Mouse (Mus musculus) kidney, postnatal 4 days (tissue): ENCODE data around the gene Mbnl1.

ENCODE experiments used
- DNase-seq, 2 experiments: peaks; one replicate each; pipeline ENCODE4 v3.0.0; 2021; ENCODE audit warnings: mixed read lengths in 2 of 2

The Mbnl1 gene

DNA sequence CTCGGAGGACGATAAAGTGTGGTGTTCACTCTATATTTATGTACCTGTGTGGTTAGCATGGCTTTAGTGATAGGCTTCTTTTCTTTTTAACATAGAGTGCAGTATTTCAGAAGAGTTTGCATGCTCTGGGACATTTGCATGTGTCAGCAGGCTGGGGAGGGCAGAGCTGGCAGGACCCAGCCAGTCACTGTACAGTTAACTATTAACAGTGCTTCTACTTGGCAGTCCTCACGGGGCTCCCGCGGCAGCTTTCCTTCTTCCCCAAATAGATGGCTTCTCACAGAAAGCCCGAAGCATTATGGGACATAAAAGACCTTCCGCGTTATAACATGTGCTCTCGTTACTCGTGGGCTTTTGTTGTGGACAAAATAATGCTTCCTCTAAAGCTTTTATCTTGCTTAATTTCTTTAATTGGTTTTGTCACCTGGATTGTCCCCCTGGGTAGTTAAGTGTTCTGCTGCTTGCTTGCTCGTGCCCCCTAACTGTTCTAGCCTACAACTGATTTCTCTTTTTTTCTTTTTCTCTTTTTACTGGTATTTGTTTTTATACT, 142.5 kb downstream of the Mbnl1 start:
- peak in 1 of 2 experiments; percentile 32 for DNase-seq

DNA sequence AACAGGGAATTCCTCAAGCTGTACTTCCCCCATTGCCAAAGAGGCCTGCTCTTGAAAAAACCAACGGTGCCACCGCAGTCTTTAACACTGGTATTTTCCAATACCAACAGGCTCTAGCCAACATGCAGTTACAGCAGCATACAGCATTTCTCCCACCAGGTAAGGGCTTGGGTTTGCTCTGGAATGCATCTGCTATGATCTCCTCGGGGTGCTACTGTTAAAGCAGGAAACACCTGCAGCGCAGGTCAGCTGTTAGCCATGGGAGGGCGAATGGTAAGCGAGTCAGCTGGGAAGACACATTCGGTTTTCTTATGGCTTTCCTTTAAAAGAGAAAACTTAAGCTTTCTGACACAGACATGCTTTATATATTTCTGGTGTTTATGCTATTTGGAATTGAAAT, 143.0 kb downstream of the Mbnl1 start:
- DNase-seq = no peak

DNA sequence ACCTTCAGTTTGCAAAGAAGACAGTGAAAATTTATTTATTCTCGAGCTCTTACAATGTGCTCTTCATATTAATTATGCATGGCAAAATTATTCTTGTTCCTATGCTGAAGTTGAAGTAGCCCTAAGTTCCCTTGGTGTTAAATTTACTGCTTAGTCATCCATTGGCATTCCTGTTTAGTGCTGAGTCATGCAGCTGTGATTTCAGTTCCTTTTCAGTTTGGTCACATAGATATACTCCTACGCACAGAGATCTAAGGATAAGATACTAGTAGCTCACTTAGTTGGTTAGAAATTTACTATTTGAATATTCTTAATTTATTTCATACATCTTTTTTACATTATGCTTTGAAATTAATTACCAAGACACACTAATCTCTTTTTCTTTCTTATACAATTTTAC, 143.5 kb downstream of the Mbnl1 start:
- no peak for DNase-seq

DNA sequence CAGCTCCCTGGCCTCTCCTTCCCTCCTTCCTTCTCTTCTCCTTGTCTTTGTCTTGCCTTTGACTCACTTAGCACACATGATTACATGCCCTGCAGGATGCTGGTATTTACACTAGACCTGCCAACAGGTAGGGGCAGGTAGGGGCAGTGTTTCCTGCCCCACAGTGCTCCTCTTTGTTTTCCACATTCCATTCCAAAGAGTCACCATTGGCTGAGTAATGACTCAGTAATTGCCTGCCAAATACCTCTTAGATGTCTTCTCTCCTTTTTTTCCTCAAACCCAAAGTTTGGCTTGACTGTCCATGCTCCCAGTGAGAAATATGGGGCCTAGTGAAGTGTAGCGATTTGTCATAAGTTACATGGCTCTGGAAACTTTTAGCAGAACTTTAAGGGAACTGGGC, 145.0 kb downstream of the Mbnl1 start:
- no peak for DNase-seq

DNA sequence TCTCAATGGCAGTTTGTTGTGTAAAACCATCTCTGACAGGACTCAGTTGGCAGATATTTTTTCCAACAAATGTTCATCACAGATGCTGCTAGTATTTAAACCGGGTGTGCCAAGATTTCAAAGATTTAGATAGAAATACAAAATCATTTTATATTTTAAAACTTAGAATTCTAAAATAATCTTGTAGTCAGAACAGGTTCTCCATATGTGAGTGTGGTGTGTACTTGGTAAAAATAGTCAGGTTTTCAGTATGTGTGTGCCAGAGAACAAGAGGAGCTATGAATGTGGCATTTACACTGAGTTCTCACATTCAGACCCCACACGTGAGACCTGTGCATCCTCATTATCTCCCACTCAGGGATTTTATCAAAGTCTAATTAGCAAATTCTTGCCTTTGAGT, 147.6 kb downstream of the Mbnl1 start:
- no peak for DNase-seq

DNA sequence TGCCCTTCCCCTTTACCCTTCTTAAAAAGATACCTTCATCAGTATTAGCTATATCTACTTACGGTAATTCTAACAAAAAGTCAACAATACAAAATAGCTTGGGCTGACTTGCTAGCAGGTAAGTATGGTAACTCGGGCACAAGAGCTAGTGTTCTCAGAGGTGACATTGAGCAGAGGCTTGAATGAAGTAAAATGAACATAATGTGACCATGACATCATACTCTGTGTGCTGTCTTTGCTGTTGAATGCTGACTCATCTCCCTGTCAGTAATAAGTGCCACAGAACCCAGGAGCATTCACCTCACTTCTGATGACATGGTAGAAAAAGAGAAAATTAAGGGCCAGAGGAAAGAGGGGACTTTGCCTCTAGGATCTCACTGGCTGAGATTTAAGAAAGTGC, 158.6 kb downstream of the Mbnl1 start:
- DNase-seq = no peak

DNA sequence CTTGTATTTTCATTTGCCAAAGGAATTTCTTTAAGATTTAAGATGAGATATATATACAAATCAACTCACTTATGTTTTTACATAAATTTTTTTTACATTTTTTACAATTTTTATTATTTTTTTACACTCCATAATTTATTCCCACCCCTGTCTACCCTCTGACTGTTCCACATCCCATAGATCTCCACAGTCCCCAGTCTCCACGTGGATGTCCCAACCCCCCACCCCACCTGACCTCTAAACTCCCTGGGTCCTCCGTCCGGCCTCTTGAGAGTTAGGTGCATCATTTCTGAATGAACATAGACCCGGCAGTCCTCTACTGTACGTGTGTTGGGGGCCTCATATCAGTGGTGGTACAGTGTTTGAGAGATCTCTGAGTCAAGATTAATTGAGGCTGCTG, 159.1 kb downstream of the Mbnl1 start:
- no peak for DNase-seq

DNA sequence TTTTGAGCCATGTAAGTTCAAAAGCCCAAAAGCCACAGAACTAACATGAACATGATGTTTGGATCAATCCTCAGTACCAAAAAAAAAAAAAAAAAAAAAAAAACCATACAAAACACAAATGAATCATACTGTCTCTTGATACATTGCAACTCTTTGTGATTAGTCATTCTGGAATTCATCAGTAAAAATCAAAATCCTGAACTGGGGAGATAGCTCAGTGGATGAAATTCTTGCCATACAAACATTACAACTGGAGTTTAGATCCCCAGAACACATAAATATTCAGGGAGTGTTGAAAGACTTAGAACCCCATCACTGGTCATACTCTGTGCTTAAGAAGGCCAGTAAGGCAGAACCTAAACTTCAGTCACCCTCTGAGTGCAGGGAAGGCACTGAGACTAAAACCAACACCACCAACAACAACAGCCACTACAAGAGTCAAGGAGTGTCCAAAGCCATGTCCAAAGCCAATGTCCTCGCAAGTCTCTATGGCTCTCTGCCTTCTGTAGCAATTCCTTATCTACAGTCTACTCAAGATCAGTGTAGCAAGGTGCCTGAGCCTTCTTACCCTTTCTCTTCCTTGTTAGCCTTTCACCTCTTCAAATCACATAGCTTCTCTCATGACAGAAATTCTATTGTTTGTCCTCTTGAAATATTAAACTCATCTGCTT, 160.3 kb downstream of the Mbnl1 start:
- DNase-seq = no peak

DNA sequence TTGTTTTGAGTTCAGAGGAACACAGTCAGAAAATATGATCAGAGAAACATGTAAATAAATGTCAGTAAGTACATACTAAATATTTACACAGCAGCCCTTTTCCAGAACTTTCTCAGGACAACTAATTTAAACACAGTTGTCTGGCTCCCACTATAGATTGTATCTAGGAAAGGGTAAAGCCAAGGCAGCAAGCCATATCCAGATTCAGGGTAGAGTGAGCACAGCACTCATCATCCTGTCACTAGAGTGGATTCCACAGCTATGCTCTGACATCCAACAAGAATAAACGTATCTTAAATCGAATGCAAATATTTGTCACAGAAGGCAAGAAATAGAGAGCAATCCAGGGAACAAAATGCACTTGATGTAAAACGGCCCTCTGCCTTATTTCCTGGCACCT, 165.9 kb downstream of the Mbnl1 start:
- no peak for DNase-seq

DNA sequence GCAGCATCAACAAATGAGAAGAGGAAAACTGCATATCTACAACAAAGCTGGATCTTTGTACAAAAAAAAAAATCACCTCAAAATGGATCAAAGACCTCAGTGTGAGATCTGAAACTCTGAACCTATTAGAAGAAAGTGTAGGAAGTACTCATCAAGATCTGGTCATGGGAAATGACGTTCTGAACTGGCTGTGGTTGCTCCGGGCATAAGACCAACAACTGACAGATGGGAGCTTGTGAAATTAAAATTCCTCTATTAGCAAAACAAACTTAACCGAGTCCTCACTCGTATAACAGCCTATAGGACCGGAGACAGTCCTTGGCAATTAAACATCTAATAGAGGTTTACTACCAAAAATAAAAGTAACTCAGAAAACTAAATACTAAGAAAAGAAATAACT, 166.5 kb downstream of the Mbnl1 start:
- DNase-seq = peak; percentile 63

DNA sequence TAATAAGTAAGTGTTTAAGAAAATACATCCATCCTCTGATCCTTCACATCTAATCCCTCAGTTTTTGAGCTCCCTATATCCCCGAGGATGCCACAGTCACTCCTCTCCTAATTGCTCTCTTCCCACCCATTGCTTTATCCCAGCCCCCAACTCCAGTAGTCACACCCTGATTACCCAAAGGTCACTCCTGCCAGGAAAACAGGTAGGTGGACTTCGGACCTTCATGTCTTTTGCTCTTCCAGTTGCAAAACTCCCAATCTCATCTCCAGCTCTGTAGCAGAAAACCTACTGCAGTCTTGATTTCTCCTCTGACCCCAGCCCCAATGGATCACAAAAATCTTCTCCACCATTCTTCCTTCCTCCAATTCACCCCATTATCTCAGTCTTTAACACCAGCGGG, 169.6 kb downstream of the Mbnl1 start:
- no peak for DNase-seq

DNA sequence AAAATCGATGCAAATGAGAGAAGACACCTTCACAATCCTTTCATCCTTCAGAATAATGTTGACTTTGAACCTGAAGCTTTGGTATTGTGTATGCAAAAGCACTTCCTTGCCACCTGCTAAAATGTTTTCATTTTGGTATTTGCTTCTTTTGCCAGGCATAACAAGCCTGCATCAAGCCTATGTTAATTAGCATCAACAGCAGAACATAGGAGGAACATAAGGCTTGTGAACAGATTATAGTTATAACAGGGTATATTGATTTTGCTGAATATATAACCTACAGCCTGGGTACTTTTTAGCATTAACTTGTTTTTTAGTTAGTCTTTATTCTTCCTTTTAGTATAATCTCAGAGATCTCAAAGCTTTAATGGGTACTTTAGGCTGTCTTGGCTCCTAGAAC, 172.9 kb downstream of the Mbnl1 start:
- no peak for DNase-seq

DNA sequence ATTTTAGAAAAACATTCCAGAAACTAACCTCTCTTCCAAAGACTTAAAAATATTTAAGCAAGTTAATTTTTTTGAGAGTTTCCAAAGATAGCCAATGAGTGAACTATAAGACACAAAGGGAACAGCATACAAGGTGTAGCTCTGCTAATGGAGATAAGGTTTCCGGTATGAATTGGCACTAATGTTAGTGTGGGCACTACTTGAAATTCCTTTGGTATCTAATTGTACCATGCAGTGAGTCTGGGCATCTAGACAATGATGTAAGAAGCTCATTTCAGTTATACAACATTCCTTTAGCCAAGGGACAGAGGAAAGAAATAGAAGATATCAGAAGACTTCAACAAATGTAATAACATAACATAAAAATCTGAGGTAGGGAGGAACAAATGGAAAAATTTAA, 175.7 kb downstream of the Mbnl1 start:
- no peak for DNase-seq

DNA sequence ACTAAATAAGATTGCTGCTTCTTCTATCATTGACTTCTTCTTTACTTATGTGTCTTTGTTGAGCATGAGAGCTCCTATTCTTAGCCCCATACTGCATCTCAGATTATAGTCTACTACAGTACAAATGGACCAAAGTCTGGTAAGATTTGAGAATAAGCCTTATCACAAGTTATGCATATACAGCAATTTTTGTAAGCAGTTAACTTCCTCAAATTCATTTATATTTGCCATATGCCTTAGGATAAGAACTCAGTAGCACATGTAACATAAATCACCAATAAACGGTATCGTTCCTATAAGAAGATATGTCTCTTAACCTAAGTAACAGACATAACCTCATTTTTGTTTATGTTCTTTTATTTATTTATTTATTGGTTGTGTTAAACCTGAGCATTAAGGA, 188.1 kb downstream of the Mbnl1 start:
- DNase-seq = no peak
